Mouse (Mus musculus) kidney, adult 2 months (tissue): ENCODE measurements around the gene Pllp.

Source experiments
- CTCF ChIP-seq: fragments of 200-500 bp; conservative IDR thresholded peaks from 2 replicates; pipeline ENCODE4 v1.5.1; 2011; ENCODE audit warnings: low read depth, mild to moderate bottlenecking, control low read depth, low read length, moderate library complexity, mixed read lengths; ENCODE audit not compliant: insufficient read depth, insufficient read length
- POLR2A ChIP-seq: fragments of 200-500 bp; IDR thresholded peaks from one replicate; pipeline ENCODE4 v1.6.1; 2011; ENCODE audit warnings: low read depth, low read length, control low read depth

- no peak for TF ChIP-seq CTCF
- TF ChIP-seq POLR2A, result no peak
Observed at GRCm38 (mm10) chr8:94704669-94704984, 8.5 kb upstream of the Pllp start.
